Mouse (Mus musculus) liver, embryonic 13.5 days (tissue): ENCODE data around the gene Gpc6. TPM values are rescaled to one million over a fixed set of nuclear protein-coding genes. Genes with fewer than 3 reads are reported as not detected.

ENCODE experiments used
- ATAC-seq: fragments of 200-750 bp; cut with Nextera tagmentation; 2 replicates; pipeline ENCODE4 v1.8.0; 2017; ENCODE audit warnings: low read depth, mild to moderate bottlenecking, moderate number of reproducible peaks, moderate library complexity
- DNase-seq: peaks from one replicate; pipeline ENCODE4 v3.0.0; 2022
- H3K27ac ChIP-seq: fragments of 300-500 bp; sonication (generic); 2 replicates; pipeline ENCODE4 v1.5.1; 2015; ENCODE audit warnings: moderate library complexity, mild to moderate bottlenecking, inconsistent platforms
- H3K27me3 ChIP-seq: fragments of 300-500 bp; sonication (generic); 2 replicates; pipeline ENCODE4 v1.6.1; 2015; ENCODE audit warnings: mild to moderate bottlenecking, inconsistent platforms
- H3K36me3 ChIP-seq: fragments of 300-500 bp; sonication (generic); 2 replicates; pipeline ENCODE4 v1.6.1; 2015; ENCODE audit warnings: mild to moderate bottlenecking, inconsistent platforms
- H3K4me1 ChIP-seq: fragments of 300-500 bp; sonication (generic); replicated peaks from 2 replicates; pipeline ENCODE4 v1.6.1; 2015; ENCODE audit warnings: inconsistent platforms
- H3K4me2 ChIP-seq: fragments of 300-500 bp; sonication (generic); 2 replicates; pipeline ENCODE4 v1.6.1; 2015; ENCODE audit warnings: inconsistent platforms, mild to moderate bottlenecking, moderate library complexity
- H3K4me3 ChIP-seq: fragments of 300-500 bp; sonication (generic); replicated peaks from 2 replicates; pipeline ENCODE4 v1.5.1; 2015; ENCODE audit warnings: mild to moderate bottlenecking, inconsistent platforms
- H3K9ac ChIP-seq: fragments of 300-500 bp; sonication (generic); 2 replicates; pipeline ENCODE4 v1.6.1; 2015; ENCODE audit warnings: mild to moderate bottlenecking, inconsistent platforms
- H3K9me3 ChIP-seq: fragments of 300-500 bp; sonication (generic); replicated peaks from 2 replicates; pipeline ENCODE4 v1.6.1; 2016; ENCODE audit warnings: inconsistent platforms
- WGBS: fragments of 180-500 bp; shearing (Covaris S2); methylation state at CpG from one replicate; pipeline ENCODE4 v1.1.7; 2015; ENCODE audit not compliant: insufficient replicate concordance; 5-methylcytosine and 5-hydroxymethylcytosine counted together
- polyA plus RNA-seq: library from polyadenylated mRNA; unstranded; fragments of >200 nt; fragmentation: Nextera tagmentation; extraction: Ambion mirVana; gene quantifications from 2 replicates; pipeline ENCODE4 v1.2.1, GENCODE M21; 2015

Gene Gpc6
- polyA plus RNA-seq, 1 experiment from 2014 or later, result 3.3 TPM

DNA sequence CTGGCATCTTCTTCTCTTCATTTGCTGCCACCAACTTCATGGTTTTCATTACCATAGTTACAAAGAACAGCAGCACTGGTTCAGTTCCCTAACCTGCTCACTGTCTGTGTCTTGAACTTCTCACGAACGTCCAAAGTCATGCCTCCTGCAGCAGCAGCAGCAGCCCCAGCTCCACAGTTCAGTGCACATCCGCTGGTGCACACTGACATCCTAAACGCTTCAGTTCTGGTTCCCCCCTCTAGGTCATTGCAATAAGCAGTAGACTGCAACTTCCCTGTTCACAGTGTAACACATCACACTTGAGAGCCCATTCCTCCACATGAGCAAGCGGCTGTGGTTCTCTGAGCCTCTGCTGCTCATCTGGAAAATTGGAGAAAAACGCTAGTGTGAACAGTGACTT is 573.7 kb downstream of the Gpc6 start:
- no peak for ATAC-seq
- 74% methylated on average over 6 of the region's 6 CpGs for WGBS

DNA sequence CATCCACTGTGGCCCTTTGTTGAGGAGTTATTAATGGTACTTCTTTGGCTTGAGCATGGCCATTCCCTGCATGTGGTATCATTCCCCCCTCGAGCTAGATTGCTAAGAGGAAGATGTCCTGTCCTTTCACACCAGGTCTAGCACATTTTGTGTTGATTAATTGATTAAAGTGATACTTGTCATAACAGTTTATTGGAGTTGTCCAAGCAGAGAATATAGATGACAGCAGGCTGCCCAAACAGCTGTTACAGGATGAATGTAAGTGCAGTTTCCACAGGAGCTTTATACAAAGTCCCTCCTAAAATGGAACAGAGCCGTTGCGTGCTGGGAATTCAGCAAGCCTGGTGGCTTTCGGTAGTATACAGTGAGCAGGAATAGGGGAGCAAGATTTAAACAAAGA is 574.2 kb downstream of the Gpc6 start:
- H3K9me3 ChIP-seq, result no peaks in the 10 kb centered on the region
- H3K9ac ChIP-seq, result no peak overlapping the region
- no peak for ATAC-seq
- no peak overlapping the region for H3K4me2 ChIP-seq
- 69% methylated on average over 4 of the region's 4 CpGs for WGBS
- H3K4me1 ChIP-seq, result no peaks in the 10 kb centered on the region
- H3K27ac ChIP-seq, result no peak overlapping the region
- H3K4me3 ChIP-seq, result no peak overlapping the region
- no peaks in the 10 kb centered on the region for H3K27me3 ChIP-seq
- DNase-seq, result no peak
- H3K36me3 ChIP-seq, result no peaks in the 10 kb centered on the region

More for the DNA sequence above, 573.7 kb downstream of the Gpc6 start:
- no peak for DNase-seq
- H3K4me1 ChIP-seq, result no peaks in the 10 kb centered on the region
- no peaks in the 10 kb centered on the region for H3K9me3 ChIP-seq
- H3K9ac ChIP-seq, result no peak overlapping the region
- H3K4me3 ChIP-seq, result no peak overlapping the region
- no peaks in the 10 kb centered on the region for H3K36me3 ChIP-seq
- H3K27me3 ChIP-seq, result no peaks in the 10 kb centered on the region
- no peak overlapping the region for H3K27ac ChIP-seq
- H3K4me2 ChIP-seq, result no peak overlapping the region

DNA sequence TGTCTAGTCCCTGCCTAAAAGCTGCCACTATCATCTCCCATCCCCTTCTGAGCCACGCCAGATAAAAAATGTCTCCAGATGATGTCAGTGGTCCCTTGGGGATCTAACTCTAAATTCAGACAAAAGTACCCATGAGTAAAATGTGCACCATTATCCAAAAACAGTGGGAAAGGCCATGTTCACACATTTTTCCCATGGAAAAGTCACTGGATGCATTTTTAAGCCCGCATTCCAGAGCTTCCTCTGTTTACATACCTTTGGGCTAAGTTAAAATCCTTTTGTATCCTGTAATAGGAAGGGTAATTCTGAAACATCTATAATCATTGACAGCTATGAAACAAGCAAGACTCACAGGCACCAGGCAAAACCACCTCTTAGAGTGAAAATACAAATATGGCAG is 589.7 kb downstream of the Gpc6 start:
- Histone ChIP-seq H3K4me2 (no peak overlapping the region), H3K27ac (no peak overlapping the region), H3K4me1 (no peaks in the 10 kb centered on the region), H3K9ac (no peak overlapping the region), H3K27me3 (no peaks in the 10 kb centered on the region), H3K9me3 (no peaks in the 10 kb centered on the region), H3K36me3 (no peaks in the 10 kb centered on the region), H3K4me3 (no peak overlapping the region)
- 54% methylated on average over 2 of the region's 2 CpGs for WGBS
- DNase-seq (no peak), ATAC-seq (no peak)

DNA sequence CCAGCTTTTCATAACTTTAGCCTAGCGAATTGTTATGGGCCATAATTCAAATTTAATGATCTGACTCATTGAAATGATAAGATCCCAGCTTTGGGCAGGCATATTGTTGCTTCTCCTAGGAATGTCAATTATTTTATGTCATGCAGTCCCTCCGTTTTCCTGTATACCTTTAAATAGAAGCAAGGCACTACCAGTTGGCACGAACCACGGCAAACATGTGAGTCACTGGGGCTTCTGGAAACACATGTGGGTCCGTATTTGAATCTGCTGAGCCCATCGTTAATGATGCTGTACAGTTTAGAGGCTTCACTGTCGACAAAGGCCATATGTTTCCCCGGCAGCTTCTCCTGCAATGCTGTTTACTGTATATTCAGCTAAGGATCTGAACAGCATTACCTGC is 594.5 kb downstream of the Gpc6 start:
- no peaks in the 10 kb centered on the region for H3K27me3 ChIP-seq
- H3K4me1 ChIP-seq, result no peaks in the 10 kb centered on the region
- DNase-seq (no peak), ATAC-seq (no peak)
- H3K9me3 ChIP-seq, result no peaks in the 10 kb centered on the region
- H3K27ac ChIP-seq, result no peak overlapping the region
- WGBS, result 63% methylated on average over 8 of the region's 8 CpGs
- no peak overlapping the region for H3K9ac ChIP-seq
- H3K4me3 ChIP-seq, result no peak overlapping the region
- no peak overlapping the region for H3K4me2 ChIP-seq
- H3K36me3 ChIP-seq, result no peaks in the 10 kb centered on the region

DNA sequence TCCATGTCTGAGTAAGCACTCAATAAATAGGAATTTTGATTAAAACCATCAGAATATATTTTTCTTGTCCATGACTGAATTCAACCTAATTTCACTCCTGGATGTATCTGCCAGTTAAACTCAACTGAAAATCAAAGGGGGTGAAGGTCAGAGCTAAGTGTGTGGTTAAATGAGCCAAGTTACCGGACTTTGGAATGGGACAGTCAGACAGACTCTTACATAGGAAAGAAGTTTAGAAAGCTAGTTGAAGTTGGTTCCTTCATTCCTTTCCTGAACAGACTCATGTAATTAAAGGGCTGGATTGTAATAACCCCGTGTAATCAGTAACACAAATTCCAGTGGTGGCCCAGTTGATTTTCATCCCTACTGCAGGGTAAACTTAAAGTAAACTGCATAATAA is 595.6 kb downstream of the Gpc6 start:
- no peak overlapping the region for H3K9ac ChIP-seq
- H3K4me1 ChIP-seq, result no peaks in the 10 kb centered on the region
- H3K4me3 ChIP-seq, result no peak overlapping the region
- no peak overlapping the region for H3K27ac ChIP-seq
- no peaks in the 10 kb centered on the region for H3K27me3 ChIP-seq
- WGBS, result 63% methylated on average over 2 of the region's 2 CpGs
- no peaks in the 10 kb centered on the region for H3K36me3 ChIP-seq
- DNase-seq (no peak), ATAC-seq (no peak)
- H3K4me2 ChIP-seq, result no peak overlapping the region
- no peaks in the 10 kb centered on the region for H3K9me3 ChIP-seq

DNA sequence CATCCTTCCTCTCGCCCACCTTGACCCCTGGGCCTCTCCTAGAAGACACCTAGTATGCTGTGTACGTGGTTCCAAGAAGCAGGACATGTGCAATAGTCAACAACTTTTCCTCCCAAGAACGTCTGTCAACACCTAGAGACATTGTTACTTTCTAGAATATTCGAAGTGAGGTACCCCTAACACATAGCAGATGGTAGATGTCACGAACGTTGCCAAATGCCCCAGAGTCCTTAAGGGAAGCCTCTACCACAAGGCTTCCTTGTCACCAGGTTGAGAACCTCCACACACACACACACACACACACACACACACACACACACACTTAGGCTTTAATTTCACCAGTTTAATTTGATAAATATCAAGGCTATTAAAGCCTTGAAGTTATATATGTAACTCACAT is 600.0 kb downstream of the Gpc6 start:
- Histone ChIP-seq H3K36me3 (no peaks in the 10 kb centered on the region), H3K27ac (no peak overlapping the region), H3K9me3 (no peaks in the 10 kb centered on the region), H3K4me1 (no peaks in the 10 kb centered on the region), H3K4me3 (no peak overlapping the region), H3K27me3 (no peaks in the 10 kb centered on the region), H3K4me2 (no peak overlapping the region), H3K9ac (no peak overlapping the region)
- ATAC-seq (no peak), DNase-seq (no peak)
- WGBS, result 54% methylated on average over 6 of the region's 6 CpGs

DNA sequence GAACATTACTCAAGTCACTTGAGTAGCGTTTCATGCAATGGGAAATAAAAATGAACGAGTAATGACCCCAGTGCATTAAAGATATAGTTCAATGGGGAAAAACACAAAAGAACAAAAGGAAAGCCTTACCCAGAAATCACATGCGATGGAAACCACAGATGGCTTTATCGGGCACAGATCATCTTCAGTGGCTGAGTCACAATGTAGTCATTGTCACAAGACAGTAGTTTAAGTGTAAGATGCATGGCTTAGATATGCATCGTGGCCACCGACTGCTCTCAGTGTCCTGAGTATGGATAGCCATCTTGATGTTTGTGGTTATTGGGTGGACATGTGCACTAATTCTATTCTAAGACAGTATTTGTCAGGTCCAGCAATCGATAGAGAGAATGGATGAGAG is 601.9 kb downstream of the Gpc6 start:
- no peaks in the 10 kb centered on the region for H3K36me3 ChIP-seq
- H3K9me3 ChIP-seq, result no peaks in the 10 kb centered on the region
- DNase-seq, result no peak
- 72% methylated on average over 7 of the region's 7 CpGs for WGBS
- H3K4me3 ChIP-seq, result no peak overlapping the region
- no peak overlapping the region for H3K4me2 ChIP-seq
- H3K27me3 ChIP-seq, result no peaks in the 10 kb centered on the region
- H3K4me1 ChIP-seq, result no peaks in the 10 kb centered on the region
- ATAC-seq, result no peak
- H3K9ac ChIP-seq, result no peak overlapping the region
- H3K27ac ChIP-seq, result no peak overlapping the region

DNA sequence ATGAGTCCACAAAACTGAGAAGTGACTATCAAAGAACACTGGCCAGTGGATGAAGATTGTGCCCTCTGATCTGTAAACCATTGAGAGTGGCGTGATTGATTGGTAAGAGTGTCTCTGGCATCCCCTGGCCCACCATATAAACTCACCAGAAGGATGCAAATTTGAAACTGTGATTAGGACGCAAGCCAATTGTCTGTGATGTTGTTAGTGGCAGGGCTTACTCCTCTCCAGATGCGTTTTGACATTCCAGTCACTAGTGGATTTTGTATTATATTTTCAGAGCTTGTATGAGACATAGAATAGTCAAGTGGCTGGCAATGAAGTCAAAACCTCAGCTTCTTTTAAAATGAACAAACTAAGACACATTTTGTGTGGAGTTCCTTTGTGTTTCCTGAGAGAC is 604.3 kb downstream of the Gpc6 start:
- ATAC-seq, result no peak
- WGBS, result 57% methylated on average over 3 of the region's 3 CpGs

DNA sequence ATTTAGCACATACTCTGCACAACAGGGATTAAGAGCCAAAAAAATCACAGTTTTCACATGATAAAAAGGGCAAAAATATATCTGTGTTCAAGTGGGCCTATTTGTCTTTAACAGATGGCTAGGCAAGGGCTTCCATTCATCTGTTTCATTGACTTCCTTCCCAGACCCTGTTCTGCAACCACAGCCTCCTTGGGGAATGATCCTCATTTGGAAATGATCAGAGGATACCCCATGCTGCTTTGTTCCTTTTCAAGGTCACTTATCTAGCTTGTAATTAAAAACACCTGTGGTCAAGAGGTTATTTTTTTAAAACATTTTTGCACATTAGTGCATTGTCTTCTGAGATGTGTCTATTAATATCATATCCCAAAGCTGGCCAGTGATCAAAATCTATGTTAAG is 627.7 kb downstream of the Gpc6 start:
- no peaks in the 10 kb centered on the region for H3K36me3 ChIP-seq
- no peak for DNase-seq
- H3K9me3 ChIP-seq, result no peaks in the 10 kb centered on the region
- H3K27ac ChIP-seq, result no peak overlapping the region
- H3K4me3 ChIP-seq, result no peak overlapping the region
- no peak overlapping the region for H3K9ac ChIP-seq
- H3K4me1 ChIP-seq, result no peaks in the 10 kb centered on the region
- ATAC-seq, result no peak
- no peaks in the 10 kb centered on the region for H3K27me3 ChIP-seq
- H3K4me2 ChIP-seq, result no peak overlapping the region

More for the DNA sequence above, 604.3 kb downstream of the Gpc6 start:
- no peak overlapping the region for H3K27ac ChIP-seq
- H3K4me3 ChIP-seq, result no peak overlapping the region
- no peak for DNase-seq
- H3K4me2 ChIP-seq, result no peak overlapping the region
- H3K9me3 ChIP-seq, result no peaks in the 10 kb centered on the region
- no peaks in the 10 kb centered on the region for H3K36me3 ChIP-seq
- no peaks in the 10 kb centered on the region for H3K27me3 ChIP-seq
- no peaks in the 10 kb centered on the region for H3K4me1 ChIP-seq
- no peak overlapping the region for H3K9ac ChIP-seq

DNA sequence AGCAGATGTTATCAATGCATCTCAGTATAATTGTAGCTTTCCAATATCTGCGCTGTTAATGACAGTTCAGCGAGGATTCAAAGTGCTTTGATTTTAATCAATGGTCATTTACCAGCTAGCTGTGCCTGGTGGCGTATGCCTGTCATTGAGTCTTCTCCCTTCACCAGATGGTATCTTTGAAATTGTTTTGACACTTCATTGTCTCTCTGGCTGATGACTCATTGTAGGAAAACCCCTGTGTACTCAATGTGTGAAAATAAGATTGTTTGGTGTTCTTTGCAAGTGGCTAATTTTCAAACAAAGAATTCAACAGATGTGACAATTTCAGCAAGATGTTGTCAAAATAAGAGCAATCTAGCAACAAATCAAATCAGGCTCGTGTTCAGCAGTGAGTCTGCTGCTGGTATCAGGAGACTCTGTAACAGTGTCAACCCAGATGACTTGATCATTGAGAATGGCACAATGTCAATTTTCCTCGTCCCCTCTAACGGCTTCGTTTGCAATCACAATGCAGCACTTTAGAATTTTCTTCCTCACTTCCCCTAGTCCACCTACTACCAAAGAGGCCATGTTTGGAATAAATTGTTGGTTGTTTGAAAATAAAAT is 631.7 kb downstream of the Gpc6 start:
- Histone ChIP-seq H3K4me3 (no peak overlapping the region), H3K27me3 (no peaks in the 10 kb centered on the region), H3K4me2 (no peak overlapping the region), H3K36me3 (no peaks in the 10 kb centered on the region), H3K4me1 (no peaks in the 10 kb centered on the region), H3K9ac (no peak overlapping the region), H3K27ac (no peak overlapping the region), H3K9me3 (no peaks in the 10 kb centered on the region)
- ATAC-seq (no peak), DNase-seq (no peak)
- 67% methylated on average over 7 of the region's 7 CpGs for WGBS

DNA sequence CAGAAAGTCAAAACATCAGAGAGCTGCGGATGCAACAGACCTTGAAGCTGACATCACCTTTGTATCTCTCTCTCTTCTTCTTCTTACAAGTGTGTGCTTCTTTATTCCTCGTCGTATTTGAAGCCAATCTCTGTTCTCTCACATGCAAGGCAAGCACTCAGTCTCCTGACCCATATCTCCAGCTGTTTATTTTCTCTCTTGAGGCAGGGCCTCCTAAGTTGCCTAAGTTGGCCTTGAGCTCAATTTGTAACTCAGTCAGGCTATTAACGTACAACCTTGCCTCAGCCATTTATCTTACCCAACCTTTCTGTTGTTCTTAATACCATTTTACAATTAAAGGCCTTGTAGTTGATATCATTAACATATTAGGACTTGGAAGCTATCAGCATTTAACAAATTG is 637.0 kb downstream of the Gpc6 start:
- Histone ChIP-seq H3K4me3 (no peak overlapping the region), H3K36me3 (no peaks in the 10 kb centered on the region), H3K9ac (no peak overlapping the region), H3K27ac (no peak overlapping the region), H3K9me3 (no peaks in the 10 kb centered on the region), H3K4me1 (no peaks in the 10 kb centered on the region), H3K27me3 (no peaks in the 10 kb centered on the region), H3K4me2 (no peak overlapping the region)
- WGBS, result 70% methylated on average over 4 of the region's 4 CpGs
- ATAC-seq, result no peak
- DNase-seq, result no peak

DNA sequence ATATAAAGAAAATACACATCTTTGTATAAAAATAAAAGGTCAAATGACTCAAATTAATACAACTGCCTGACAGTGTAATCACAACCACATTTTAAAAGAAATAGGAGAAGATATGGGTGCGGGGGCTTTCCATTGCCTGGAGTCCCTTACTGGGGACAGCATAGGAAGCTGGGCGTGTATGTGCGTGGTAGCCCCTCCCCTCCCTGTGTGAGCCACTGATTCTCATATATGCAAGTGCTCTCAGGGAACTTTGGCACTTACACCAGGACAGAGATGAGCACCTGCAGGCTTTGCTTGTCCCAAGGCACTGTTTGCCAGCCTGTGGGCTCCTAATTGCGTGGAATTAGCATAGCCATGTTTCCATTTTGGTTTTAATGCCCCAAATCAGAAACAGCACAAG is 644.2 kb downstream of the Gpc6 start:
- Histone ChIP-seq H3K4me1 (no peaks in the 10 kb centered on the region), H3K27me3 (no peaks in the 10 kb centered on the region), H3K4me3 (no peak overlapping the region), H3K36me3 (no peaks in the 10 kb centered on the region), H3K9me3 (no peaks in the 10 kb centered on the region), H3K4me2 (no peak overlapping the region), H3K27ac (no peak overlapping the region), H3K9ac (no peak overlapping the region)
- no peak for DNase-seq
- WGBS, result 60% methylated on average over 4 of the region's 4 CpGs
- ATAC-seq, result no peak
